Mouse (Mus musculus) cortical plate, adult 2 months (tissue): ENCODE data around the gene Dcbld2. TPM values are rescaled to one million over a fixed set of nuclear protein-coding genes. Genes with fewer than 3 reads are reported as not detected.

ENCODE experiments used
- H3K27ac ChIP-seq: fragments of 200-500 bp; 2 replicates; pipeline ENCODE4 v1.5.1; 2012; ENCODE audit warnings: low read length, control low read depth, inconsistent platforms; ENCODE audit not compliant: insufficient read depth
- H3K4me1 ChIP-seq: fragments of 200-500 bp; 2 replicates; pipeline ENCODE4 v1.6.1; 2011; ENCODE audit warnings: low read length; ENCODE audit not compliant: control insufficient read depth, insufficient read depth
- H3K4me3 ChIP-seq: fragments of 200-500 bp; 2 replicates; pipeline ENCODE4 v1.5.1; 2011; ENCODE audit warnings: mild to moderate bottlenecking, low read length, control low read depth; ENCODE audit not compliant: insufficient read depth
- CTCF ChIP-seq: fragments of 200-500 bp; IDR thresholded peaks from 2 replicates; pipeline ENCODE4 v1.5.1; 2011; ENCODE audit warnings: mild to moderate bottlenecking, control low read depth, low read length; ENCODE audit not compliant: insufficient read depth; ENCODE audit errors: extremely low read depth
- POLR2A ChIP-seq: fragments of 200-500 bp; IDR thresholded peaks from 2 replicates; pipeline ENCODE4 v1.6.1; 2011; ENCODE audit warnings: mild to moderate bottlenecking, low read length, control low read depth; ENCODE audit not compliant: insufficient read depth; ENCODE audit errors: extremely low read depth
- polyA plus RNA-seq: library from polyadenylated mRNA; depleted of rRNA; stranded (reverse); fragments of >200 nt; gene quantifications from 2 replicates; pipeline ENCODE4 v1.2.3, GENCODE M21; 2012

The Dcbld2 gene
- polyA plus RNA-seq, 1 experiment = 20.2 TPM

DNA sequence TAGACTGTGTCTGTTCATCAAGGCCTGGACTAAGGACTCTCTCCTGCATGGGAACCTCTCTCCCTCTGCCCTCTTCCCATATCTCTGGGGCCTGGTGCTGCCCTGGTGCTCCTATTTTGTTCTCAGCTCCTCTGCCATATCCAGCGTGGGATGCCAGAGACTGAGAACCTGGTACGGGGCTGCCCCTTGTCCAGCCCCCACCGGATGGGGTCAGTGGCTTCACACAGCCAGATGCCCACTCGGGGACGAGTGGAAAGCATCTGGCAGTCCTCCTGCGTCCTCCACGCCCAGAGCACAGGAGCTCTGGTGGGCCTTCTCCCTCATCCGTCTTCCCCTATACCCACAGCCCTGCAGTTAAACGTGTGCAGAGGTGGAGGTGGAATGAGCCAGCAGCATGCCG, 52.1 kb downstream of the Dcbld2 start:
- TF ChIP-seq CTCF (no peak), POLR2A (no peak)
- H3K4me1 ChIP-seq = no peaks in the 10 kb centered on the region
- no peak overlapping the region for H3K4me3 ChIP-seq
- no peak overlapping the region for H3K27ac ChIP-seq

DNA sequence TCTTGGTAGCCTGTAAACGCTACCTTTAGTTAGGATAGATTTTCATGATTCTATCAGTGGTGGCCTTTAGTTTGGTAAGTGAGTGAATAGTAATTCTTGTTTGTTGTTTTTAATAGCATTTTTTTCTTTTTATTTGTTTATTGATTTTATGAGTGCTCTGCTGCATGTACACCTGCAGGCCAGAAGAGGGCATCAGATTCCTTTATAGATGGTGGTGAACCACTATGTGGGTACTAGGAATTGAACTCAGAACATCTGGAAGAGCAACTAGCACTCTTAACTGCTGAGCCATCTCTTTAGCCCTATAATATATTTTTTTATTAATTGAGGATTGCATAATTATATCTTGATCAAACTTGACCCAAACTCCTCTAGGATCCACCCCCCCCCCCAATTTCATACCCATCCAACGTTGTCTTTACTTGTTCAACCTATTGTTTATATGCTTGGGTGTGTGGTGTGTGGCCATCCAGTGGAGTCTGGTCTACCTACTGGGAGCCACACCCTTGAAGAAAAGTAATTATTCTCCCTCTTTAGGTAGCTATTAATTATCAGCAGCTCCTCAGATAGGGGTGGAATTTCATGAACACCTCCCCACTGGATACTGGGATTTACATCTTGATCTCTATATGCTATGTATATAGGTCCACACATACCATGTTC, 53.7 kb downstream of the Dcbld2 start:
- H3K4me1 ChIP-seq = no peaks in the 10 kb centered on the region
- TF ChIP-seq CTCF (peak; percentile 23; the same call in 1 of the 2 replicates), POLR2A (no peak)
- H3K27ac ChIP-seq = no peak overlapping the region
- H3K4me3 ChIP-seq = no peak overlapping the region

DNA sequence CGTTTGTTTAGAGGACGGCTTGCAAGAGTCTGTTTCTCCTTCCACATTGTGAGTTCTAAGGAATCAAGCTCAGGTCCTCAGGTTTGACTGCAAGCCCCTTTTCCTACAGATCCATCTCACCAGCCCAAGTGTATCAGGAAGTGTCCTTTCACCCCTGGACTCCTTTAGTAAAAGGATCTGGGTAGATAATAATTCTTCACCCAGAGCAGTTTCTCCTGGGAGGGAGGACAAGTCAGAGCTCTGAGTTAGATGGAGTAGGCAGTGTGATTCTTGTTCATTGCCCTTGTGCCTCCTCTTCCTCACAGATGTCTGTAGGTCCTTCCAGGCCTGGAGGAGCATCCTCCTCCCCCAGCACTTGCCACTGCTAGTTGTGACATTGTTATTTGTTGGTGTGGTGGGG, 54.3 kb downstream of the Dcbld2 start:
- Histone ChIP-seq H3K27ac (no peak overlapping the region), H3K4me3 (no peak overlapping the region), H3K4me1 (no peaks in the 10 kb centered on the region)
- no peak for TF ChIP-seq POLR2A
- TF ChIP-seq CTCF = no peak

DNA sequence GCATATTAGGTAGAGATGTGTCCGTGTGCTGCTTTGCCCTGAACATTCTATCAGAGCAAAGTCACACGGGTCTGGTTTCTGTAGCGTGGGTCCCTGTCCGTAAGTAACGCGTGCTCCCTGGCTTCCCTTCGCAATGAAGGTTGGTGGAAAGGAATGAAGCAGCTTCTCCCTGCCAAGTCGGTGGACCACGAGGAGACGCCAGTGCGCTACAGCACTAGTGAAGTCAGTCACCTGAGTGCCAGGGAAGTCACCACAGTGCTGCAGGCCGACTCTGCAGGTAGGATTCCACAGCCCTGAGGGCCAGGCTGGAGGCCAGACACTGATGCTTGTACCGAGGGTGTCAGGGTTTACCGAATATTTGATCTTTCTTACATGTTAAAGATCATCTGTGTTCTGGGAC, 55.8 kb downstream of the Dcbld2 start:
- Histone ChIP-seq H3K27ac (no peak overlapping the region), H3K4me3 (no peak overlapping the region), H3K4me1 (no peaks in the 10 kb centered on the region)
- TF ChIP-seq CTCF (no peak), POLR2A (no peak)

DNA sequence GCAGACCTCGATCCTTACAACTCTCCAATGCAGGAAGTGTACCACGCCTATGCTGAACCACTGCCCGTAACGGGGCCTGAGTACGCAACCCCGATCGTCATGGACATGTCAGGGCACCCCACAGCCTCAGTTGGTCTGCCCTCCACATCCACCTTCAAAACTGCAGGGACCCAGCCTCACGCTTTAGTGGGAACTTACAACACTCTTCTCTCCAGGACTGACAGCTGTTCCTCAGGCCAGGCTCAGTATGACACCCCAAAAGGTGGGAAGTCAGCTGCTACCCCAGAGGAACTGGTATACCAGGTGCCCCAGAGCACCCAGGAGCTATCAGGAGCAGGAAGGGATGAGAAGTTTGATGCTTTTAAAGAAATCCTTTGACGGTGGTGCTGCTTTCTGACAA, 57.2 kb downstream of the Dcbld2 start:
- TF ChIP-seq POLR2A (no peak), CTCF (no peak)
- Histone ChIP-seq H3K27ac (no peak overlapping the region), H3K4me1 (no peaks in the 10 kb centered on the region), H3K4me3 (no peak overlapping the region)

DNA sequence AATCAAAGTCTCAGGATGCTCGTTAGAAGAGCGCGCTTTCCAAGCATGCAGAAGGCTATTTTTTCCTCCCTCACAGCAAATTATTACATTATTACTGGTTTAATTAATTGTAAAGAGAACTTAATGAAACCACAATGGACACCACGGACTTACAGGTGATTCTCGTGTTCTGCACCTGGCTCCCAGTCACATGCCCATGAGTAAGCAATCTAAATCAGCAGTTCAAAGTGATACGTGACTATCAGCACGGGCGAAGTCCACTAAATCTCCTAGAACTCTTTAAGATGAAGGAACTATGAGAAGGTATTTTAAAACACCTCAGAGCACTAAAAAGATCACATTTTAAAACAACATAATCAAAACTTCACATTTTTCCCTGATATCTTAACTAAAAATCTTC, 61.8 kb downstream of the Dcbld2 start:
- H3K4me1 ChIP-seq = no peaks in the 10 kb centered on the region
- H3K27ac ChIP-seq = no peak overlapping the region
- TF ChIP-seq CTCF (no peak), POLR2A (no peak)
- H3K4me3 ChIP-seq = no peak overlapping the region

DNA sequence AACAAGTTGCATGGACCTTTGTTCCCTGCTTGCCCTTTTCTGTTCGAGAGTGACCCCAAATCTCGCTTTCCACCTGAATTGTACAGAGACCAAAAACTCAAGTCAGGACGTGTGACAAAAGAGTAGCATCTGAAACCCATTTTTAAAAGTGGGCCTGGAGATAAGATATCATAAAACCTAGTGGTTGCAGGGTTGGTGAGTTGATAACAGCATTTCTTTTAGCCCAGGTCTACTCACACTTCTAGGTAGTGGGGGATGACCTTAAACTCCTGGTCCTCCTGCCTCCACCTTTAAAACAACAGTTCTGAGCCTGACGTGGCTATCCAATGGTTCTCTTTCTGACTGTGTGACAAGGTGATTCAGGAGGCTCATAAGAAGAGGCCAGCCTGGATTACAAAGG, 62.6 kb downstream of the Dcbld2 start:
- no peaks in the 10 kb centered on the region for H3K4me1 ChIP-seq
- no peak overlapping the region for H3K4me3 ChIP-seq
- TF ChIP-seq POLR2A (no peak), CTCF (no peak)
- H3K27ac ChIP-seq = no peak overlapping the region

DNA sequence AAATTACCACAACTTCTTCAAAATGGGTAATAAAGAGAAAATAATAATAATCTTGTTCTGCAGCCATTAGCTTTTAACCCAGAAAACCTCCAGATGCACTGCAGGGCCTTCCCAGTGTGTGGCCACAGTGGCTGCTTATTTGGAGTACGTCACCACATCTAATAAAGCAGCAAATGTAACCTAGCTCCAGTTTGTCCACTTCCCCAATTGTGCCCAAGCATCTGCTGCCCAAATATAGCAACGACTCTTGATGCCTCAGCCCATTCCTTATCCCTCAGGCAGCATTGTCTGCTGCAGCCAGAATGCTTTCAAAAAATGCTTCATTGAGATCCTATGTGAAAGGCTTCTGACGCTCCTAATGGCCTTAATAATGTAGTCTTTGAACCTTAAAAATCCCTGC, 66.6 kb downstream of the Dcbld2 start:
- TF ChIP-seq POLR2A (no peak), CTCF (no peak)
- H3K4me3 ChIP-seq = no peak overlapping the region
- no peak overlapping the region for H3K27ac ChIP-seq
- H3K4me1 ChIP-seq = no peaks in the 10 kb centered on the region

DNA sequence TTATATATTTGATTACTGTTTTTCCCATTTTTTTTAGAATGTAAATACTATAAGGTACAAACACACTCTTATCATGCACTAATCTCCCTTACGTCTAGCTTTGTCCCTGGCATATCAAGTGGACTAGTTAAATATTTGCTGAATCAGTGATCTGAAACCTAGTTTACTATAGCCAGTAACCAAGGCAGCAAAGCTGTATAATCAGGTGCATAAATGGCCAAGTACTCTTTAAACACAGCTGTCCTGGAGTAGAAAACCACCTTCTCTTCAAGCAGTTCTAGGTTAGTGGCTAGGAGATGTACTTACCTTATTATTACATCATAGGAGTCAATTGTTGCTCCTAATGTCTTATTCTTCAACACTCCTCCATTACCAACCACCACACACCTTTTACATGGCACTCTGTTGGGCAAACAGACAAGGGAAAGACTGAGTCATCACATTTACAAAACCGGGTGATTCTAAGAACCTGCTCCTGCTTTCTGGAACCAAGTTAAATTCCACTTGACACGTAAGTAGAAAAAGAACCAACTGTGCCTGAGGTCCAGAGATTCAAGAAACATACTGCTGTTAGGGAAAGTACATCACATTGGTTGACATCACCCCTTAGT, 67.4 kb downstream of the Dcbld2 start:
- no peak overlapping the region for H3K27ac ChIP-seq
- H3K4me1 ChIP-seq = no peaks in the 10 kb centered on the region
- TF ChIP-seq CTCF = no peak
- TF ChIP-seq POLR2A = no peak
- H3K4me3 ChIP-seq = no peak overlapping the region

DNA sequence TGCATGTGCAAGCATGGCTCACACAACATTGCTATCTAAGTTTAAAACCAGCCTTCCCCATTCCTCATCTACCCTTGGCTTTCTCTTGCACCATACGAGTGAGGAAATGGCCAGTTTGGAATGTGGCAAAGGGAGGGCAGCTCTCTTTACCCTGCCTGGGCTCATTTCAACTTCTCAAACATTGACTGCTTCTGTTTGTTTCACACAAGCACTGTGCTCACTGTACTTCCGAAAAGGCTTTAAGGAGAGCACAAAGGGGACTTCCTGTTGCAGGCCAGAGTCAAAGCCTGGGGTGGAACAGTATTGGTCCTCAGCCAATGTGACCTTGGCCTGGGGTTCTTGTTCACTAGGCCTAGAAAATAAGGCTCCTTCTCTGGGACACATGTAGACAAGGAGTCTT, 68.1 kb downstream of the Dcbld2 start:
- TF ChIP-seq CTCF (no peak), POLR2A (no peak)
- no peaks in the 10 kb centered on the region for H3K4me1 ChIP-seq
- no peak overlapping the region for H3K4me3 ChIP-seq
- H3K27ac ChIP-seq = no peak overlapping the region

DNA sequence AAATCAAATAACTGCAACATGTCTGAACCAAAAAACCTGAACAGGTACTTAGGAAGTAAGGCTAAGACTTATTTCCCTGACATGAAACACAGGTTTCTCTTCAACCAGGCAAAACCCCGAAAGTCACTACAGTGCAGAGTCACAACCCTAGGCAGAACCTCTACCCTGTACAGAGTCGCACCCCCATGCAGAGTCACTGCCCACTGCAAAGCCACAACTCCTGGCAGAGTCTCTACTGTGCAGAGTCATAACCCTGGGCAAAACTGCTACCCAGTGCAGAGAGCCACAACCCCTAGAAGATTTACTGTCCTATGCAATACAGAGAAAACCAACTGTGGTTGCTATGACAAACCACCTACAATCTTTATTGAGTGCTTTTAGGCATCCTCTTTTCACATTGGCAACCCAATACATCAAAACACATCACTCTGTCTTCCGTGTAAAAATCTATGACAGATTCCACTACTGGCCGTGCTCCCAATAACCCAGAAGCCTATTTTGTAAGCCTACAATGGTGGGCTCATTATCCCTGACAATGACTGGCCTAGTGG, 71.7 kb downstream of the Dcbld2 start:
- 0 out of 2 replicates have a peak, but pooled peaks cover 1% of the 10 kb centered on the region for H3K4me1 ChIP-seq
- TF ChIP-seq CTCF (no peak), POLR2A (no peak)
- no peak overlapping the region for H3K27ac ChIP-seq
- H3K4me3 ChIP-seq = no peak overlapping the region
